Mouse (Mus musculus): ENCODE measurements at regions not wholly inside any gene's neighbourhood (a gene's known extent, or its start where the extent isn't known, plus 50 kb on each side); places are given as distances from the start of the nearest gene placed in this dataset.

GRCm38 (mm10) chr7:95710088-95710487, 461.0 kb upstream of the Tenm4 start:
- Histone ChIP-seq H3K4me3 (ENCODE audit: low read depth, low read length) (no peak overlapping the region), H3K9ac (ENCODE audit: low read depth, low read length) (no peak overlapping the region), H3K27ac (ENCODE audit: low read depth, low read length) (no peak overlapping the region), H3K27me3 (ENCODE audit: control insufficient read depth, insufficient read depth, low read length) (no peaks in the 10 kb centered on the region), H3K4me2 (no peak overlapping the region), H3K4me1 (ENCODE audit: control insufficient read depth, insufficient read depth, low read length) (no peaks in the 10 kb centered on the region), H3K36me3 (ENCODE audit: control insufficient read depth, insufficient read depth, low read length) (no peaks in the 10 kb centered on the region), H3K9me3 (replicated peaks; ENCODE audit: control insufficient read depth, low read length) (no peaks in the 10 kb centered on the region)
- WGBS (ENCODE audit: insufficient replicate concordance), result 81% methylated on average over 7 of the region's 7 CpGs
- no peak for ATAC-seq (replicated peaks; ENCODE audit: insufficient number of reproducible peaks, low FRiP score, low TSS enrichment)

- no peak overlapping the region for H3K27ac ChIP-seq (ENCODE audit: low read depth, low read length)
- H3K4me3 ChIP-seq (ENCODE audit: low read depth, low read length), result no peak overlapping the region
- ATAC-seq (replicated peaks; ENCODE audit: insufficient number of reproducible peaks, low FRiP score, low TSS enrichment), result no peak
- H3K4me2 ChIP-seq, result no peak overlapping the region
- H3K9me3 ChIP-seq (replicated peaks; ENCODE audit: control insufficient read depth, low read length), result no peaks in the 10 kb centered on the region
- H3K4me1 ChIP-seq (ENCODE audit: control insufficient read depth, insufficient read depth, low read length), result no peaks in the 10 kb centered on the region
- H3K36me3 ChIP-seq (ENCODE audit: control insufficient read depth, insufficient read depth, low read length), result no peaks in the 10 kb centered on the region
- no peaks in the 10 kb centered on the region for H3K27me3 ChIP-seq (ENCODE audit: control insufficient read depth, insufficient read depth, low read length)
- H3K9ac ChIP-seq (ENCODE audit: low read depth, low read length), result no peak overlapping the region
These were observed 451.0 kb upstream of the Tenm4 start for GRCm38 (mm10) chr7:95720083-95720482.

GRCm38 (mm10) chr7:95725716-95726487, 445.1 kb upstream of the Tenm4 start:
- no peak for ATAC-seq (replicated peaks; ENCODE audit: insufficient number of reproducible peaks, low FRiP score, low TSS enrichment)
- WGBS (ENCODE audit: insufficient replicate concordance), result 64% methylated on average over 2 of the region's 2 CpGs
- no peaks in the 10 kb centered on the region for H3K4me1 ChIP-seq (ENCODE audit: control insufficient read depth, insufficient read depth, low read length)

GRCm38 (mm10) chr7:95733807-95734206, 437.2 kb upstream of the Tenm4 start:
- Histone ChIP-seq H3K4me2 (no peak overlapping the region), H3K9ac (ENCODE audit: low read depth, low read length) (no peak overlapping the region), H3K4me3 (ENCODE audit: low read depth, low read length) (no peak overlapping the region), H3K4me1 (ENCODE audit: control insufficient read depth, insufficient read depth, low read length) (no peaks in the 10 kb centered on the region), H3K27ac (ENCODE audit: low read depth, low read length) (no peak overlapping the region), H3K36me3 (ENCODE audit: control insufficient read depth, insufficient read depth, low read length) (no peaks in the 10 kb centered on the region), H3K27me3 (ENCODE audit: control insufficient read depth, insufficient read depth, low read length) (no peaks in the 10 kb centered on the region), H3K9me3 (replicated peaks; ENCODE audit: control insufficient read depth, low read length) (no peaks in the 10 kb centered on the region)
- WGBS (ENCODE audit: insufficient replicate concordance), result 75% methylated on average over 1 of the region's 1 CpGs
- no peak for ATAC-seq (replicated peaks; ENCODE audit: insufficient number of reproducible peaks, low FRiP score, low TSS enrichment)

More at GRCm38 (mm10) chr7:95725716-95726487, 445.1 kb upstream of the Tenm4 start:
- no peak overlapping the region for H3K27ac ChIP-seq (ENCODE audit: low read depth, low read length)
- no peaks in the 10 kb centered on the region for H3K27me3 ChIP-seq (ENCODE audit: control insufficient read depth, insufficient read depth, low read length)
- no peaks in the 10 kb centered on the region for H3K36me3 ChIP-seq (ENCODE audit: control insufficient read depth, insufficient read depth, low read length)
- no peak overlapping the region for H3K4me3 ChIP-seq (ENCODE audit: low read depth, low read length)
- no peak overlapping the region for H3K9ac ChIP-seq (ENCODE audit: low read depth, low read length)
- H3K9me3 ChIP-seq (replicated peaks; ENCODE audit: control insufficient read depth, low read length), result no peaks in the 10 kb centered on the region
- no peak overlapping the region for H3K4me2 ChIP-seq

GRCm38 (mm10) chr7:95734587-95734986, 436.5 kb upstream of the Tenm4 start:
- Histone ChIP-seq H3K4me1 (ENCODE audit: control insufficient read depth, insufficient read depth, low read length) (no peaks in the 10 kb centered on the region), H3K9ac (ENCODE audit: low read depth, low read length) (no peak overlapping the region), H3K36me3 (ENCODE audit: control insufficient read depth, insufficient read depth, low read length) (no peaks in the 10 kb centered on the region), H3K4me3 (ENCODE audit: low read depth, low read length) (no peak overlapping the region), H3K4me2 (no peak overlapping the region), H3K27ac (ENCODE audit: low read depth, low read length) (no peak overlapping the region), H3K9me3 (replicated peaks; ENCODE audit: control insufficient read depth, low read length) (no peaks in the 10 kb centered on the region), H3K27me3 (ENCODE audit: control insufficient read depth, insufficient read depth, low read length) (no peaks in the 10 kb centered on the region)
- 74% methylated on average over 5 of the region's 5 CpGs for WGBS (ENCODE audit: insufficient replicate concordance)
- ATAC-seq (replicated peaks; ENCODE audit: insufficient number of reproducible peaks, low FRiP score, low TSS enrichment), result no peak

- H3K4me3 ChIP-seq (ENCODE audit: low read depth, low read length), result no peak overlapping the region
- no peaks in the 10 kb centered on the region for H3K27me3 ChIP-seq (ENCODE audit: control insufficient read depth, insufficient read depth, low read length)
- no peak for ATAC-seq (replicated peaks; ENCODE audit: insufficient number of reproducible peaks, low FRiP score, low TSS enrichment)
- H3K4me1 ChIP-seq (ENCODE audit: control insufficient read depth, insufficient read depth, low read length), result no peaks in the 10 kb centered on the region
- no peak overlapping the region for H3K9ac ChIP-seq (ENCODE audit: low read depth, low read length)
- no peak overlapping the region for H3K27ac ChIP-seq (ENCODE audit: low read depth, low read length)
- H3K36me3 ChIP-seq (ENCODE audit: control insufficient read depth, insufficient read depth, low read length), result no peaks in the 10 kb centered on the region
- H3K4me2 ChIP-seq, result no peak overlapping the region
- no peaks in the 10 kb centered on the region for H3K9me3 ChIP-seq (replicated peaks; ENCODE audit: control insufficient read depth, low read length)
These were observed 434.3 kb upstream of the Tenm4 start for GRCm38 (mm10) chr7:95736716-95737115.

- WGBS (ENCODE audit: insufficient replicate concordance), result 76% methylated on average over 2 of the region's 2 CpGs
These were observed 432.3 kb upstream of the Tenm4 start for GRCm38 (mm10) chr7:95738725-95739245.

GRCm38 (mm10) chr7:95739779-95740178, 431.3 kb upstream of the Tenm4 start:
- no peak overlapping the region for H3K27ac ChIP-seq (ENCODE audit: low read depth, low read length)

More at GRCm38 (mm10) chr7:95738725-95739245, 432.3 kb upstream of the Tenm4 start:
- H3K4me3 ChIP-seq (ENCODE audit: low read depth, low read length), result no peak overlapping the region
- H3K27me3 ChIP-seq (ENCODE audit: control insufficient read depth, insufficient read depth, low read length), result no peaks in the 10 kb centered on the region
- no peak overlapping the region for H3K27ac ChIP-seq (ENCODE audit: low read depth, low read length)
- H3K9me3 ChIP-seq (replicated peaks; ENCODE audit: control insufficient read depth, low read length), result no peaks in the 10 kb centered on the region
- H3K9ac ChIP-seq (ENCODE audit: low read depth, low read length), result no peak overlapping the region
- H3K36me3 ChIP-seq (ENCODE audit: control insufficient read depth, insufficient read depth, low read length), result no peaks in the 10 kb centered on the region
- no peak overlapping the region for H3K4me2 ChIP-seq
- no peaks in the 10 kb centered on the region for H3K4me1 ChIP-seq (ENCODE audit: control insufficient read depth, insufficient read depth, low read length)
- ATAC-seq (replicated peaks; ENCODE audit: insufficient number of reproducible peaks, low FRiP score, low TSS enrichment), result no peak

GRCm38 (mm10) chr7:95758375-95758774, 412.7 kb upstream of the Tenm4 start:
- Histone ChIP-seq H3K27ac (ENCODE audit: low read depth, low read length) (no peak overlapping the region), H3K9ac (ENCODE audit: low read depth, low read length) (no peak overlapping the region), H3K4me2 (no peak overlapping the region), H3K9me3 (replicated peaks; ENCODE audit: control insufficient read depth, low read length) (no peaks in the 10 kb centered on the region), H3K4me3 (ENCODE audit: low read depth, low read length) (no peak overlapping the region), H3K4me1 (ENCODE audit: control insufficient read depth, insufficient read depth, low read length) (no peaks in the 10 kb centered on the region), H3K36me3 (ENCODE audit: control insufficient read depth, insufficient read depth, low read length) (no peaks in the 10 kb centered on the region), H3K27me3 (ENCODE audit: control insufficient read depth, insufficient read depth, low read length) (no peaks in the 10 kb centered on the region)
- ATAC-seq (replicated peaks; ENCODE audit: insufficient number of reproducible peaks, low FRiP score, low TSS enrichment), result no peak
- 67% methylated on average over 2 of the region's 2 CpGs for WGBS (ENCODE audit: insufficient replicate concordance)

More at GRCm38 (mm10) chr7:95739779-95740178, 431.3 kb upstream of the Tenm4 start:
- no peak overlapping the region for H3K4me3 ChIP-seq (ENCODE audit: low read depth, low read length)
- no peaks in the 10 kb centered on the region for H3K36me3 ChIP-seq (ENCODE audit: control insufficient read depth, insufficient read depth, low read length)
- ATAC-seq (replicated peaks; ENCODE audit: insufficient number of reproducible peaks, low FRiP score, low TSS enrichment), result no peak
- no peak overlapping the region for H3K4me2 ChIP-seq
- H3K27me3 ChIP-seq (ENCODE audit: control insufficient read depth, insufficient read depth, low read length), result no peaks in the 10 kb centered on the region
- H3K4me1 ChIP-seq (ENCODE audit: control insufficient read depth, insufficient read depth, low read length), result no peaks in the 10 kb centered on the region
- no peak overlapping the region for H3K9ac ChIP-seq (ENCODE audit: low read depth, low read length)
- H3K9me3 ChIP-seq (replicated peaks; ENCODE audit: control insufficient read depth, low read length), result no peaks in the 10 kb centered on the region
- 80% methylated on average over 5 of the region's 5 CpGs for WGBS (ENCODE audit: insufficient replicate concordance)

All from heart, embryonic 11.5 days (tissue).